Mouse (Mus musculus) small intestine, adult 2 months (tissue): ENCODE measurements around the gene Krtap4-2. TPM values are rescaled to one million over a fixed set of nuclear protein-coding genes. Genes with fewer than 3 reads are reported as not detected.
"Not testable (repeated sequence)": the region's sequence is repeated elsewhere in the genome, so short reads cannot be mapped to it uniquely, and the experiment has no call there.

Source experiments
- H3K27ac ChIP-seq: fragments of 200-500 bp; 2 replicates; pipeline ENCODE4 v1.5.1; 2012; ENCODE audit warnings: low read depth, low read length, control low read depth, inconsistent platforms; ENCODE audit not compliant: insufficient read depth
- H3K27me3 ChIP-seq: fragments of 200-500 bp; 2 replicates; pipeline ENCODE4 v1.6.1; 2012; ENCODE audit warnings: mild to moderate bottlenecking, moderate library complexity, low read length, inconsistent platforms; ENCODE audit not compliant: control insufficient read depth, insufficient read depth
- H3K36me3 ChIP-seq: fragments of 200-500 bp; 2 replicates; pipeline ENCODE4 v1.6.1; 2012; ENCODE audit warnings: mild to moderate bottlenecking, low read length, control low read depth, inconsistent platforms; ENCODE audit not compliant: control insufficient read depth, insufficient read depth
- H3K4me1 ChIP-seq: fragments of 200-500 bp; 2 replicates; pipeline ENCODE4 v1.6.1; 2012; ENCODE audit warnings: low read length, inconsistent platforms, mixed read lengths; ENCODE audit not compliant: control insufficient read depth, insufficient read depth, insufficient read length
- H3K4me3 ChIP-seq: fragments of 200-500 bp; 2 replicates; pipeline ENCODE4 v1.5.1; 2012; ENCODE audit warnings: low read depth, mild to moderate bottlenecking, control low read depth, inconsistent platforms, low read length, moderate library complexity
- CTCF ChIP-seq: fragments of 200-500 bp; IDR thresholded peaks from 2 replicates; pipeline ENCODE4 v1.5.1; 2012; ENCODE audit warnings: low read depth, mild to moderate bottlenecking, control low read depth, inconsistent platforms, low read length, moderate library complexity, mixed read lengths; ENCODE audit not compliant: insufficient replicate concordance, insufficient read length; ENCODE audit errors: extremely low read depth
- POLR2A ChIP-seq: fragments of 200-500 bp; IDR thresholded peaks from 2 replicates; pipeline ENCODE4 v1.6.1; 2012; ENCODE audit warnings: low read depth, mild to moderate bottlenecking, control low read depth, inconsistent platforms, low read length, moderate library complexity
- WGBS: fragments of 180-500 bp; shearing (Covaris S2); methylation state at CpG from one replicate; pipeline ENCODE4 v1.1.7; 2018; 5-methylcytosine and 5-hydroxymethylcytosine counted together
- polyA plus RNA-seq: library from polyadenylated mRNA; depleted of rRNA; stranded (reverse); fragments of >200 nt; gene quantifications from 2 replicates; pipeline ENCODE4 v1.2.3, GENCODE M21; 2012

The Krtap4-2 gene
- polyA plus RNA-seq, 1 experiment = not detected

DNA sequence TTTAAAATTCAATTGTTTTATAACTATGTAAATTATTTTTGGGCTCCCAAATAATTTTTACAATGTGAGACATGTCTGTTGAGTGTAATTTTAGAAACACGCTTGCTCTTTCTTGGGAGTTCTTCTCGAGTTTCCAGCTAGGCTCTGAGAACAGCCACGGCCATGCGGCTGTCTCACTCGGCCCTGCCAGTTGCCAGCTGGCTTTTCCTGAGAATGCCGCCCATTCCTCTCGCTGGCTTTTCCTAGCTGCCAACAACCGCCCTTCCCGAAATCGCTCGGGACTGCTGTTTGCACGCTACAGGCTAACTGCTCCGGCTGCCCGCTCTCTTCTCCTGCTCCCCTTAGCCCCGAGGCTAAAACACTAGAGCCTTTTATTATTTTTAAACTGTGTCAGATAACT lies 11.6 kb upstream of the Krtap4-2 start:
- H3K4me1 ChIP-seq = no peaks in the 10 kb centered on the region
- no peak overlapping the region for H3K27ac ChIP-seq
- no peak for TF ChIP-seq CTCF
- no peak for TF ChIP-seq POLR2A
- WGBS = 86% methylated on average over 15 of the region's 15 CpGs
- no peaks in the 10 kb centered on the region for H3K36me3 ChIP-seq
- no peaks in the 10 kb centered on the region for H3K27me3 ChIP-seq
- H3K4me3 ChIP-seq = no peak overlapping the region

DNA sequence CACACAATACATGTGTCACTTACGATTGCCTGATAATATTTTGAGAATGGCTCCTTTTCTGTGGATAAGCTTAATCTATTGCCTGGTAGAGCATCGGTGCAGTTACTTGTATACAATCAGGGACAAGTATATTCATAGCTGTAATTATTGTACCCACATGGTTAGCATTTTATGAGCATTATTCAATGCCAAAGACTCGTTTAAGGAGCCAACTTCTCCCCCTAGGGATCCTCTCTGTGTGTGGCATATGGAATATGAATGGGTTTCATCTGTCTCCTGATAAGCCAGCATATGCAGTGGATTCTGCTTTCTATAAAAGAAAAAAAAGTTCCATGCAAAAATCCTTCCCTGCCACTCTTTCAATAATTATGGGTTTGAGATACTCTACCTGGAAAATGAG lies 9.5 kb upstream of the Krtap4-2 start:
- no peaks in the 10 kb centered on the region for H3K27me3 ChIP-seq
- no peak overlapping the region for H3K27ac ChIP-seq
- no peaks in the 10 kb centered on the region for H3K36me3 ChIP-seq
- WGBS = 58% methylated on average over 3 of the region's 3 CpGs
- TF ChIP-seq POLR2A = no peak
- TF ChIP-seq CTCF = no peak
- no peak overlapping the region for H3K4me3 ChIP-seq
- H3K4me1 ChIP-seq = no peaks in the 10 kb centered on the region

DNA sequence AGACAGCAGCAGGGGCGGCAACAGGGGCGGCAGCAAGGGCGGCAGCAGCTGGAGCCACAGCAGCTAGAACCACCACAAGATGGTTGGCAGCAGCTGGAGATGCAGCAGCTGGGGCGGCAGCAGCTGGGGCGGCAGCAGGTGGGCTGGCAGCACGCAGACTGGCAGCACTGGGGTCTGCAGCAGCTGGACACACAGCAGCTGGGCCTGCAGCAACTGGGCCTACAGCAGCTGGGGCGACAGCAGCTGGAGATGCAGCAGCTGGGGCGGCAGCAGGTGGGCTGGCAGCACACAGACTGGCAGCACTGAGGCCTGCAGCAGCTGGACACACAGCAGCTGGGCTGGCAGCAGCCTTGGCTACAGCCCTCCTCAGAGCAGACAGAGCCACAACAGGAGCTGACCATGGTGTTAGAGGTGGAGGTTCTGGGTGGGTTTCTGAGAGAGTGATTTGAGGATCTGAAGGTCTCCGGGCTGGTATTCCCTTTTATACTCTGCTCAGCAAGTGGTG lies 8.8 kb upstream of the Krtap4-2 start, which contains the start of gene Krtap4-7:
TSS of gene Krtap4-7 (minus strand) at position 455 of the 505 bp plus-strand sequence.
- H3K27ac ChIP-seq, H3K4me3 ChIP-seq, H3K27me3 ChIP-seq, H3K4me1 ChIP-seq, H3K36me3 ChIP-seq: not testable (repeated sequence)
- WGBS = 81% methylated on average over 9 of the region's 9 CpGs

DNA sequence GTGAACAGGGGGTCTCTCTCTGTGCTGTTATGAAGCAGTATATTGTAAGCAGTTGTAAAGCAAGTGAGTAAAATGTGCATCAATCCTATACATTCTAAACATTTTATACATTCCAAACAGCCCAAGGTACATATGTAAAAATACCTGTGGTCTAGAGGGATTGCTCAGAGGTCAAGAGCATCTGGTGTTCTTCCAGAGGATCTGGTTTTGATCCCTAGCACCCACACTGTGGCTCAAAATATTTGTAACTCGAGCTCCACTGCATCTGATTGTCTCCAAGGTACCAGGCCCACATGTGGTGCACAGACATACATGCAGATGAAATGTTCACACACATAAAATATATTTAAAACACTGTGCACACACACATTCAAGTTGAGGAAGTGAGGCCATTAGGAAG lies 6.0 kb upstream of the Krtap4-2 start:
- Histone ChIP-seq H3K4me1 (no peaks in the 10 kb centered on the region), H3K4me3 (no peak overlapping the region)

DNA sequence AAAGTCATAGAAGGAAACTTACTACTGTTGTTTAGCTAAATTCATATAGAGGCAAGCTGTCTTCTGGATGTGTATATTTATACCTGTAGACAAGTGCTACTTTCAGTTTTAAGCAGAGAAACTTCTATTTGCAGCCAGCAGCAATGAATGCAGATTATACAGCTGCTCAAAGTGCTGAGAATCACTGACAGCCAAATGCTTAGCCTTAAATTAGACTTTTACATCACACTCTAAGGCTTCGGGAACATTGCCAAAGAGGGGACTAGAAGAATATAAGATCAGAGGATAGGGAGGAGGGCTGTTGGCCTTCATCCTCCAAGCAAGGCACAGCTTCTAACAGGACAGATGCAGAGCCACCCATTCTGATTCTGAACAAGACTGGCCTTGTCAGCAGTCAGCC lies 2.2 kb upstream of the Krtap4-2 start:
- H3K4me3 ChIP-seq = no peak overlapping the region
- no peaks in the 10 kb centered on the region for H3K27me3 ChIP-seq
- no peaks in the 10 kb centered on the region for H3K36me3 ChIP-seq
- H3K4me1 ChIP-seq = no peaks in the 10 kb centered on the region
- TF ChIP-seq CTCF = no peak
- no peak for TF ChIP-seq POLR2A
- no peak overlapping the region for H3K27ac ChIP-seq
- 67% methylated on average over 1 of the region's 1 CpGs for WGBS

More for the DNA sequence above, 6.0 kb upstream of the Krtap4-2 start:
- Histone ChIP-seq H3K27ac (no peak overlapping the region), H3K27me3 (no peaks in the 10 kb centered on the region), H3K36me3 (no peaks in the 10 kb centered on the region)
- 21% methylated on average over 1 of the region's 1 CpGs for WGBS
- TF ChIP-seq POLR2A = no peak
- no peak for TF ChIP-seq CTCF

DNA sequence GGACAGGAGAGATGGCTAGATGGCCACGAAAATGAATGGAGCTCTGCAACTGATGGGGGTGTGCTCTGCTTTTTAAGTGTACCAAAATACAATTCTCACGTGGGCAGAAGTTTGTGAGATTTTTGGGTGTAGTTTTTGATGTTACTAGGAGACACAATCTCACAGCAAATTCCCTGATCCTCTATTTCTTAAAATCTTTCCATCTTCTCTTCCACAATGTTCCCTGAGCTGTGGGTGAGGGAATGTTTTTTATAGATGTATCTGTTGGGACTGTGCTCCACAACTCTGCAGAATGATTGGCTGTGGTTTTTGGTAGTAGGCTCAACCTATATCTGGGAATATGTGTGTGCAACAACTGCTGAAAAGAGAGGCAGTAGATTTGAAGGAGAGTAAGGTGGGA lies 1.6 kb downstream of the Krtap4-2 start:
- Histone ChIP-seq H3K27me3 (no peaks in the 10 kb centered on the region), H3K27ac (no peak overlapping the region), H3K4me3 (no peak overlapping the region), H3K4me1 (no peaks in the 10 kb centered on the region), H3K36me3 (no peaks in the 10 kb centered on the region)
- TF ChIP-seq CTCF (no peak), POLR2A (no peak)
- WGBS = 61% methylated on average over 2 of the region's 2 CpGs

DNA sequence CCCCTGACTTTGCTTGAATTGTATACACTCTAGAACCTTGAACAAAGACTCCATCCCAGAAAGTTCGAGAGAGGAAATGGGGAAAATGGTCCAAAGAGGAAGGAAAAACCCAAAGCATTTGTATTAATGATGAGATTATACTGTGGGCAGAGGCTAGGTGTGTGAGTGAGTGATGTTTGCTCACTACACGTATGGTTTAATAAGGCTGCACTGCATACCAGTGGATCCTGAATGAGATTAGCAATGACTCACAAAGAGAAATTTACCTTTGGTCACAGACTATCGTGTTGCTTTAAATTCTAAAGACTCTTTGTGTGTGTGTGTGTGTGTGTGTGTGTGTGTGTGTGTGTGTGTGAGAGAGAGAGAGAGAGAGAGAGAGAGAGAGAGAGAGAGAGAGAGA lies 4.0 kb downstream of the Krtap4-2 start:
- Histone ChIP-seq H3K36me3 (no peaks in the 10 kb centered on the region), H3K4me1 (no peaks in the 10 kb centered on the region), H3K4me3 (no peak overlapping the region), H3K27me3 (no peaks in the 10 kb centered on the region), H3K27ac (no peak overlapping the region)
- no peak for TF ChIP-seq POLR2A
- WGBS = 39% methylated on average over 3 of the region's 3 CpGs

DNA sequence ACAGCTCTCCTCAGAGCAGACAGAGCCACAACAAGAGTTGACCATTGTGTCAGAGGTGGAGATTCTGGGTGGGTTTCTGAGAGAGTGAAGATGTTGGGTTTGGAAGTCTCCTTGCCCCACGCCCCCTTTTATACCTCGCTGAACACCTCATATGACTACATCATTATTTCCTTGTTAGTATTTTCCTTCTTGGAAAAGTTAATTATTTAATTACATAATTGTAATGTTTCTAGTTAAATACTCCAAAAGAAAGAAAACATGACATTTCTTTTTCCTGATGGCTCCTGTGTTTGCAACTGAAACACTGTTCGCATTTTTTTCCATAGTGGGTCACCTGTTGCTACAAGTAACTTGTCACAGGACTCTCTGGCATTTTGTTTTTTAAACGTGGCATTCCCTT lies 6.7 kb downstream of the Krtap4-2 start, which contains the start of gene Krtap4-1:
TSS of gene Krtap4-1 (minus strand) at position 101 of the 400 bp plus-strand sequence.
- no peak for TF ChIP-seq POLR2A
- TF ChIP-seq CTCF = no peak
- no peak within 1 kb of the TSS for H3K4me3 ChIP-seq
- 63% methylated on average over 4 of the region's 4 CpGs for WGBS
- no peaks in the 10 kb centered on the region for H3K4me1 ChIP-seq
- H3K36me3 ChIP-seq = no peaks in the 10 kb centered on the region
- H3K27ac ChIP-seq = no peak within 1 kb of the TSS
- no peaks in the 10 kb centered on the region for H3K27me3 ChIP-seq
